Mouse (Mus musculus) T-cell, adult 2 months (primary cell): ENCODE results near the gene Dtx4.
"Not testable (repeated sequence)": the region's sequence is repeated elsewhere in the genome, so short reads cannot be mapped to it uniquely, and the experiment has no call there.

ENCODE experiments used
- DNase-seq: peaks from one replicate; pipeline ENCODE4 v3.0.0; 2022; ENCODE audit warnings: low spot score

Dtx4 gene

DNA sequence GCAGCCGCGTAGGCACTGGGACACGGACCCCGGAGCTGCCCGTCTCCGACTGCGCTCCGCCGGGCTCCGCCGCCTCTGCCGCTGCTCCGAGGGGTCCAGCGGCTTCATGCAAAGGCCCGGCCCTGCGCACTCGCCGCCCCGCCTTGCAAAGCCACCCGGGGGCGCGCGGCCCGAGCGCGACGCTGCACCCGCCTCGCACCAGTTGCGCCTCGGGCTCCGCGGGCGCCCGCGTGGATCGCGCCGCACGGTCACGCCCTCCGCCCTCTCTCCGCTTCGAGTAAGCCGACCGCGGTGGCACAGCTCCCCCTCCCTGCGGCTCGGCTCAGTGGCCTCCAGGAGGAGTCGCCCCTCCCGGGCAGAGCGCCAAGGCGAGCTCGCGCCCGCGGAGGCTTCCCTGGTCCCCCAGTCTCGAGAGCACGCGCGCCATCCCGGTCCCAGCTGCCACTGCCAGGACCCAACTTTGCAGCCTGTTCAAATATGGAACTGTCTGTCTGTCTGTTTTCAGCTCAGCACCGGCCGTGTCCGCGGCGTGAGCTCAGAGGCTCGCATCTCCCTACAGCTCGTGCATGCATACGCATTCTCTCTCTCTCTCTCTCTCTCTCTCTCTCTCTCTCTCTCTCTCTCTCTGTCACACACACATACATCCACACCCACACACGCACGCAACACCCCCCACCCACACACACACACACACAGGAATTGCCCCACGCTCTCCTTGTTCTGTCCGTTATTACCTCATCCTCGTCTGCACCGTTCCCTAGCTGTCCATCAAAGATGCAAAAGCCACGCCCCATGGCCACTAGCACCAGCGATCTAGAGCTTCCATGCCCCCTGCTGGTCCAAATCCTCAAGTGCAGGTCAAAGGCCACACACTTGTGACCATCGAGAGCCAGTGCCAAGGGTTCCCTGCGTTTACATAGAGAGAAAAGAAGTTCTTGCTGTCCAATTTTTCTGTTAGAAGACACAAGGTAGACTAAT is at the start of gene Dtx4:
TSS of gene Dtx4 (minus strand) at position 85 of the 978 bp plus-strand sequence.
- peak; percentile 90 for DNase-seq

DNA sequence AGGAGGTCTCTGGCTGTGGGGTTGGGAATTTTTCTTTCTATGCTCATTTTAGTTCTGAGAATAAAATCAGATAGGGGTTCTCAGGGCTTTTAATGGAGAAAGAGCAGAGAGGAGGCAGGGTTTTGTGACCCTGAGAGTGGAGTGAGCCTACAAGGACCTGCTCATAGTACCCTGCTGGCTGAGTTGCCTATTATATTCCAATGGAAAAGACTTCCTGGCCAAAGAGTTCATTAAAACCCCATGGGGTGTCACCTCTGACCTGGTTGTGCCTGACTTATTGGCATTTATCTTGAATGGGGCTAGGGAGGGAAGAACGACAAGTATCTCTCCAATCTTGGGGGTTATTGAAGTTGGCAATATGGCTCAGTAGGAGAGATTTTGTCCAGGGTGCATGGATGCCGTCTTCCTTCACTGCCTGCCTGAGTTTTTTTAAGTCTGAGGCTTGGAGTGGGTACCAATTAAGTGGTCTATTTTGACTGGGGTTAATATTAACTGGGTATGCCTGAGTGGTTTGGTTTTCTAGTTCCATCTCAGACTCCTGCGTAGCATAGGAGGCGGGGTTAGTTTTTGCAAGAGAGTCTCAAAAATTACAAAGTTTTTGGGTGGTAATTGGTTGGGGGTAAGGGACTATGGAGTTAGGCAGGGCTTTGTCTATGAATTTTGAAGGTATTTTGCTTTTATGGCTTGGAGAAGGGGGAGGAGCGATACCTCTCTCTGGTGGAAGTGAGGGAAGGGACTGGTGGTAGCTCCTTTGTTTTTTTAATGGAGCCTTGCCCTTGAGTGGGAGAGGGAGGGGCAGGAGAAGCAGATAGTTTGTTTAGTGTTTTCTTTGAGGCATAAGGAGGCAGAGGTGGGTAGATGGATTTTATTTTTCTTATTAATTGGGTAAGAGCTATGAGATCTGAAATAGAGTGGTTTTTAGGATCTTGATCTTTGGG is 49.0 kb upstream of the Dtx4 start:
- DNase-seq: no peak

DNA sequence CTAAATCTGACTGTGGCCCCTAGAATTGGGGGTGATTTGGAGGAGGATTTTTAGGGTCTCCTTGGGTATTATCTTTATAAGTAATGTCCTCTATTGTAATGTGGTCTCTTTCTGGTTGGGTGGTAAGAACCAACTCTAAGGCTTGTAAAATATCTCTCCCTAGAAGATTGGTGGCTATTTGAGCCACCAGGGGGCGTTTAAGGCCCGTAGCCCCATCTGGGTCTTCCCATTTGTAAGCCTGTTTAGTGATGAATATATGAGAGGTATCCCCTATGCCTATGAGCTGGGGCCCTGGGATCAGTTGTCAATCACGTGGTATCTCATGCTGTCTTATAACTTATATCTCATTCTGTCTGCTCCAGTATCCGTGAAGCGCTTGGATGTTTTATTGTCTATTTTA is 47.9 kb upstream of the Dtx4 start:
- DNase-seq: peak; percentile 21

DNA sequence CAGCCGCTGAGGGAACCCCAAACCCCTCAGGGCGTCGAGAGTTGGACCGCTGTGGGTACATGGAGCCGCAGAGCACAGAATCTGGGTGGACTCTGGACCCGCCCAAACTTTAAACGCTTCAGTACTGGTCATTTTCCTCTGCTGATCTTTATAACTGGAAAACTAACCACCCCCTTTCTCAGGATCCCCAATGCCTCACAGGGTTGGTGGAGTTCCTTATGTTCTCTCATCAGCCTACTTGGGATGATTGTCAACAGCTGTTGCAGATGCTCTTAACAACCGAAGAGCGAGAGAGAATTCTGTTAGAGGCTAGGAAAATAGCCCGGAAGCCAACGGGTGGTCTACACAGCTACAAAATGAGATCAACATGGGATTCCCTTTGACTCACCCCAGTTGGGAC is 44.2 kb upstream of the Dtx4 start, which contains the start of gene Fam111a:
TSS of gene Fam111a (plus strand) at position 301 of the 400 bp plus-strand sequence.
- DNase-seq: not testable (repeated sequence)

DNA sequence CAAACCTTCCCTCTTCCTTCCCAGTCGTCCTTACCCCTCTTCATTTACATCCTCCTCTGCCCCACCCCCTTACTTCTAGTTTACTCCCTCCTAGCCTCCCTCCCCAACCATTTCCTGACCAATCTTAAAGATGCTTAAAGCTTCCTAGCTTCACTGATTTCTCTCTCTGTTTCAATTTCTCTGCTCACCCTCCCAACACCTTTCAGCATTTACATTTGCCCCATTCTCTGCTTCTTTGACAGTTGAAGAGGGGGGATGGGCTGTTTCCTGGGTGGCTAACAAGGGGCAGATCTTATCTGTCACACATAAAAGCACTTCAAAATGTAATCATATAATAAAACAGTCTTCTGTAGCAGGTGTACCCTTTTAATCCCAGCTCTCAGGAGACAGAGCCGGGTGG is 40.4 kb upstream of the Dtx4 start:
- DNase-seq: peak; percentile 79

DNA sequence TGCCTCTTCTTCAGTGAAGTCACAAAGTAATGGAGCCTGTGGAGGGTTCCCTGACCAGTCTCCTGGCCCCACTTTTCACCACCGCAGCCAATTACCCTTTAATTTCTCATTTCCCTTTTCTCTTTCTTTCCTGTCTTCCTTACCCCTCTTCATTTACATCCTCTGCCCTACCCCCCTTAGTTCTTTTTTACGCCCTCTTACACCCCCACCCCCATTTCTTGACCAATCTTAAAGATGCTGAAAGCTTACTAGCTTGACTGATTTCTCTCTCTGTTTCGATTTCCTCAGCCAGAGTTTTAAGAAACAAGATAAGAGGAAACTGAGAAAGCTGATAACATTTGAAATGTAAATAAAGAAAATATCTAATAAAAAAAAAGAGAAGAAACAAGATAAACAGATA is 39.5 kb upstream of the Dtx4 start:
- no peak for DNase-seq

DNA sequence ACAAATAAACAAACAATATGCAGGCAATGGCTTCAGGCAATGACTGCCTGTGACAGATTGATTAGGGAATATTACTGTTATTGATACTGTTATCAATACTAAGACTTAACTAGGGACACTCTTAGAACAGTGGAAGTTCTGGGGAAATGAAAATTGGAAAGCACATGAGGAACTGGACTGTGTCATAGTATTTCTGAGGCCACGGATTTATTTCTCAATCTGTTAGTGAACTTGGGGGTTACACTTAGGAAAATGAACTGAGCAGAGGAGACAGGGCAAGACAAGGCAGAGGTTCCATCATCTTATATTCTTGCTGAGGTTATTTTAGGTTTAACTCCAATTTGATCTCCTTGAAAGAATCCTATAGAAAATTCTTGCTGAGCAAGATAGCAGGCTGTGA is 38.7 kb upstream of the Dtx4 start:
- DNase-seq: no peak

DNA sequence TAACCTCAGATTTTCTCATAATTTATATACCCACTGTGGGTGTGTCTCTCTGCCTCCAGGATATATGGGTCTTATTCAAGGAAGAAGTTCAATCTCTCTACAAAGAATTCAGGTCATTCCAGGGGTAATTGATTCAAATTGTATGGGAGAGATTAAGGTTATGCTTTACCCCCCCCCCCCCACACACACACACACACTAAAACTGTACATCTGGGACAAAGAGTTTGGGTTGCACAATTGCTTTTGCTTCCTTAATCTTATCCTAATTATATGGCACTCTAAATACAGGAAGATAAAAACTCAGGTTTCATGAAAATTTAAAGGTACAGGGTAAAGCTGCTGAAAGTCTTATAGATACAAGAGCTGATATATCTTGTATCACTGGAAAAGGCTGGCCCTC is 35.9 kb upstream of the Dtx4 start:
- no peak for DNase-seq

DNA sequence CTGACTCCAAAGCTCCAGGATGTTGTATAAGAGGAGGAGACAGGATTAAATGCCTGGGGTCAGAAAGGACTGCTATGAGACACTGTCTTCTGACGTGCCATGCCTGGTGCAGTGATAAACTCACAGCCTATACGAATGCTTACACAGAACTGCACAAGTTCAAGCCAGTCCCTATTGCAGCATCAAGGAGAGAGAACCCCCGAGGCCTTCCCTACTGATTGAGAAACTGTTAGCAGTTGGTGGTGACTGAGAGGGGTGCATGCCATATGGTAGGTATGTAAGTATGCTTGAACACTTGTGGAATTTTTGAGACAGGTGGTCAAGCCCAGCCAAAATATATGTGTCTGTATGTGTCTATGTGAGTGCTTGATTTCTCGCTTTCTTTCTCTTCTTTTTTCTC is 22.1 kb upstream of the Dtx4 start:
- no peak for DNase-seq

DNA sequence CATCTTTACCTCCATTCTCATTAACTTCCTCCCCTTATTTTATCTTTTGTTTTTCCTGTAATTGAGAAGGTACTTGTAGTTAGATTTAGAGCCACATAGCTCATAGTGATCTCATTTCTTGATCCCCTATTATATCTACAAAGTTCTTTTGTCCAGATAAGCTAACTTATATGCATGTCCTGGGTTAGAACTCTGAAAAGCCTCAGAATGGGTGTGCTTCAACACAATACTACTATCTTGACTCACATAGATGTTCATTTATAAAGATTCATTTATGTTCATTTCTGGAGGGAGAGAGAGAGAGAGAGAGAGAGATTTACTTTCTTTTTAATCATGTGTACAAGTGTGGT is 17.3 kb upstream of the Dtx4 start:
- DNase-seq: no peak

DNA sequence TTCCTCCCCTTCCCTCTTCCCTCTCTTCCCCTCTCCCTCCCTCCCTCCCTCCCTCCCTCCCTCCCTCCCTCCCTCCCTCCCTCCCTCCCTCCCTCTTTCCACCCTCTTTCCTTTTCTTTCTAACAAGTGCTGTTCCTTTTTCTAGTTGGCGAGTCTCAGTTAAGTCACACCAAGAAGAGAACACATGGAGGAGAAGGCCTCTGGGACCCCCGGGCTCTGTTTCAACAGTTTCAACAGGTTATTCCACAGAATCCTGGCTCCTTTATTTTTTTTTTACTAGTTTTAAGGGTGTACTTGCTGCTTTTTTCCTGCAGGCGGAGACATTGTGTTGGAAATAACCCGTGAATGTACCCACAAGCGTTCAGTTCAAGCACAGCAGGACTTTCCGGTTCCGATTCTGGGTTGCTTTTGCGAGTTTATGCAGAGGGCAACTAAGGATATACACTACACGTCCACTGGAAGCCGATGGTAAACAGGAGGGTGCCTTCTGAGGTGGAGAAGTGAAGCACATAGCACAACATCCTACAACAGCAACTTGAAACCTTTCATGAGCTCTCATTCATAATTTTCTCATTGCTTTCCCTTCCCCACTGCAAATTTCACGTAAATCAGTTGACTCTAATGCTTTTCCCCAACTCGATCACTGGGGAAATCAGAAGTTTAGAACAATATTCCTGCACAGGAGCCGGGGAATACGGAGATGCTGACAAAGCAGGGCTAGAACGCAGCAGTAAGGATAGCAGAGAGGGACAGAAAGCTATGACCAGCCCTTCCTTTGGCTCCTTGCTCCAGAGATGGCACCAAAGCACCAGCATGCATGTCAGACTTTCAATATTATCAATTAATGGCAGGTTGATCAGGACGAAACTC is 16.7 kb upstream of the Dtx4 start:
- DNase-seq: peak; percentile 62

DNA sequence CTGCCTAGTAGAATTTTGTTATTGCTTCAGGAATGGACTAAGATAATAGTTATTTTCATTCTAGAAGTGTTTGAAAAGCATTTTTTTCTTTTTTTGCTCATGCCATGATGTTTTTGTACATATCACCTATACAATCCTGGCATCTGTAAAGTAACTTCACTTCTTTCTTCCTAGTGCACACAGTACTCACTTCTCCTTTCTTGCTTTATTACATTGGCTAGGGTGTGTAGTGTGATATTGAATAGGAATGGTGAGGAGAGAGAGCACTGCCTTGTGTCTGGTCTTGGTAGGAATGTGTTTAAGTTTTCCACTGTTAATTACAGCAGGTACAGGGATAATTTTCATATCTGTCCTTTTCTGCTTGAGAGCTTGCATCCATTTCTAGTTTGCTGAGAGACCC is 13.4 kb upstream of the Dtx4 start:
- no peak for DNase-seq

DNA sequence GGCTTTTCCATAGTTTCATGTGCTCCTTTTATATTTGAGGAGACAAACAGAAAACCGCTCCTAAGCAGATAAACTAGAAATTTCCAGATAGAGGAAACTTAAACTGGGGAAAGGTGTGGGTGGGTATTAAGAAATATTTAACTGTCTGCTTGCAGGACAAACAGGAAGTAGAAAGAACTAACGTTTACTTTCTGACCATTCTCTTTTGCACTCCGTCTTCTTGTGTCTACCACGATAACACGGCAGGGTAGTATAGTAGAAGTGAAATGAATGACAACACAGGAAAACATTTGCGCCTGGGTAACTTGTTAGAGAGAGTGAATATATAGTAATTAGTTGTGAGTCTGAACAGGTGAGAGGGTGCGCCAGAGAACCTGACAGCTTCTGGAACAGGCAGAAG is 1.5 kb upstream of the Dtx4 start:
- DNase-seq: no peak

DNA sequence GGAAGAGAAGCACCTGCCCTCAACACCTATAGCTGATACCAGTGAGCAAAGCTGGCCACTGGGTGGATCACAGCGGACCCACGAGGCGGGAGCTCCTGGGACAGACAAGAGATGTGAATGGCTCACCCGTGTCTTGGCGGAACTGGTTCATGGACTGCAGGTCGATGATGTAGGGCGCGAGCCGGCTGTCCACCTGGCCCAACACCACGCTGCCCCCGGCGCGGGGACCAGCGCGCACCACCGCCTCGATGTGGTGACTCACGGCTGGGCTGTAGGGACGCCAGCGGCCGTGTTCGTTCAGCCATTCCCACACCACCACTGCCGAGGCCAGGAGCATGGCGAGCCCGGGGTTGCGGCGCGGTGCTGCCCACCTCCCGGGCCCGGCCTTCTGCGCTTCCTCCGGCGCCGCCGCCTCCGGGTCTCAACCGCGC is 358 bp downstream of the Dtx4 start:
- DNase-seq: peak; percentile 6

DNA sequence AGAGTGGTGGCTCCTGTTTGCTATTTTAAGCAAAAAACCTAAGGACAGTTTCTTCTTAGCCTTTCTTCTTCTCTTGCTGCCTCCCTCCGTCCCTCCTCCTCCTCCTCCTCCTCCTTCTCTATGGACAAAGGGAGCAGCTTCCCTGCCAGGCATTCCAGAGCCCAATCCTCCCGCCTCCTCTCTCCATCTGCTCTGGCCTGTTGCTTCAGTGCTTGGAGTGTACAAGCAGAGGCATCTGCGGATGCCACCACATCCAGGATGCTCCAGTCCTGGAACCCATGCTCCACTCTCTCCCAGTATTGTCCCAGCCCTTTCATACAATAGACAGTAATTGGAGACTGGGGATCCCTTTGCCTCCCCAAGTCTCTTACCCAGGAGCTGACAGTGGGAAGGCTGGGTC is 1.1 kb downstream of the Dtx4 start:
- DNase-seq: no peak

DNA sequence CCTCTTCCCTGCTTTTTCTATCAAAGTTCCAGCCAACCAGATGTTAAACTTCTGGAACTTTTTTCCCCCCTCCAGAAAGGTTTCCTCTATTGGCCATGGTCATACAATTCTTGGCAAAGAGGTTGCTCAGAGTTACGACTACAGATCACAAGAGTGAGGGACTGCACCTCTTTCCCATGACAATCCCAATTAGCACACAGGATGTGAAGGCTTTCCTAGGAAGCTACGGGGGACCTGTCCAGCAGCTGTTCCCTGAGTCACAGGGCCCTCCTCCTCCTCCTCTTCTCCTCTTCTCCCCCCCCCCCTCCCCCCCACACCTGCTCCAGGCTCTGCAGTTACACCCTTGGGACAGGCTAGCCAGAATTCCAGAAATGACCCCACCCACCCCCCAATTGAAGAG is 1.8 kb downstream of the Dtx4 start:
- DNase-seq: no peak

DNA sequence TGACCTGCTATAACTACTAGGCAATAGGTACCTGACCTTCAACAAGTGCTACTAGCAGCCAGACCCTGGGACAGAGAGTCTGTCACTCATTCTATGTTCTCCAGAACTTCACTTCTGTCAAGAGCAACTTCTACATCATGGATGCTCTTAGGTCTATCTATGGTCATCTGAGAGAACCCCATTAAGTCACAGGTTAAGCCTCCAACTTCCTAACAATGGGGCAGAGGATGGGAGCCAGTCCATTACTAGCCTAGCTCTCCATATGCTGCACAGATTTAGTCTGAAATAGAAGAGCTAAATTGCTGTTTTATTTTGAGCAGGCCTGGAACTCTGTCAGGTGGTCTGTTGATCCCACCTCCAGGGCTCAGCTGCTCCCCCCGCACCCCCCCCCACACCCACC is 2.3 kb downstream of the Dtx4 start:
- DNase-seq: no peak

DNA sequence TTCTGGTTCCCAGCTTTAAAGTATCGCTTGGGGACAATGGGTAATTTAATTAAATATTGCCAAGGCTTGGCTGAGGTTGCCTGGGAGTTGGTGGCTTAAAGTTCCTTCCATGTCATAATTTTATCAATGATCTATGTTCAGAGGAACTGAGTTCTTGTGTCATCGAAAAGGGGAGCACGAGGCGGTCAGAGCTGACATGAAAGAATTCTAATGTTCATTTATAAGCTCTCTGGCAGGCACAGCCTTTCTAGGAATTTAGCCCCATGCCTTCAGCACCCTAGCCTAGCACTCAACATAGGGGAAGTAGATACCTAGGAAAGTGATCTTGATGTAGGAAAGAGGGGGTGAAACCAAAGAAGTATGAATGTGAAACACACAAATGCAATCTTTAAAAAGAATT is 2.9 kb downstream of the Dtx4 start:
- no peak for DNase-seq

DNA sequence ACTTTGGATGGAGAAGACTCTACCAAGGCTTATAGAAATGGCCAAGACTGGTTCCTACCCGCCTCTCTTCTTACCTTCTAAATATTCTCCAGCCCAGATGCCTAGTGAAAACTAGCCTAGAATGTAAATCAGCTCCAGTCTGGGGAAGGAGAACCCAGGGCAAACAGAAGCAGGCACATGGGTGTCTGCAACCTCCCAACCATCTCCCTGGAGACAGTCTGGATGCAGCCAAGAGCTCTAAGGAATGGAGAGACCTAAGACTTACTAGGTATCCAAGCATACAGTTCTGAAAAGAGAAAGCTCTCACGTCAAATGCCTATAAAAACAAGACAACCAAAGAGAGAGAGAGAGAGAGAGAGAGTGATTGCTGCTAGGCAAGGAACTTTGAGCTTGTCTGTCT is 3.3 kb downstream of the Dtx4 start:
- DNase-seq: no peak

DNA sequence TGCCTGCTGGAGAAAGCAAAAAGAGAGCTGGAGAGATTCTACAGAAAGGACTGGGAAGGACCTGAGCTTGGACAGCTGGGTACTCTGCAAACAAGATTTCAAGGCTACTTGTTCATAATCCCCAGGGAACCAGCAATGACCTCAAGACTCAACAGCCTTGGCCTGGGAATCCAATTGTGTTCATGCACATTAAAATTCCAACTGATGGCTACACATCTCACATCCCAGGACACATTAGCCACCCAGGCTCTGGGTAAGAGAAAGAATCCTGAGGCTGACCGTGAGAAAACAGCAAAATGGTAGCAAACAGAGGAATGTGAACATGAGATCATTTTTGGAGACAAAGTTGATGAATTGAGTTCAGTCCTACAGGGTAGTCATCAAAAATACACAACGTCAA is 5.0 kb downstream of the Dtx4 start:
- DNase-seq: no peak

DNA sequence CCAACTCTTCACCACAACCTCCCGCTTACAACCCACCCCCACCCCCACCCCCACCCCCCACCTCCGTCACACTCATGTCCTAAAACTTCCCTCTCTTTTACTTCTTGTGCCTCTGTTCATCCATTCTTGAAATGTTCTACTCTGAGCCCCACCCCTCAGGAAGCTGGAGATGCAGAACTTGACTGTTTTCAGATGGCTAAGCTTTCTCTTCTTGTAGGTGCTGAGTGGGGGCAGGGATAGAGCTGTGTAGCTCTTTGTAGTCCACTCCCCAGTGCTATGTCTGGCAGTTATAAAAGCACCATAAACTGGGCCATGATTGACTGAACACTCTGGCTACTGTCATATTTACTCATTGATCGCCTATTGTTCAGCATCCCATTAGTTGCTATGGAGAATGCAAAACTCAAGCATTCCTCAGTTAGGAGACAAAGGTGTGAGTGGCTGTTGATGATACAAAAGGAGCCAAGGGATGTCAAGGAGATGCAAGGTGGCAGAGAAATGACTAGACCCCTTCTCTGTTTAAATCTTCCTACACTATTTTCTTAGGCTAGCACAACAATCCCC is 6.2 kb downstream of the Dtx4 start:
- DNase-seq: no peak

DNA sequence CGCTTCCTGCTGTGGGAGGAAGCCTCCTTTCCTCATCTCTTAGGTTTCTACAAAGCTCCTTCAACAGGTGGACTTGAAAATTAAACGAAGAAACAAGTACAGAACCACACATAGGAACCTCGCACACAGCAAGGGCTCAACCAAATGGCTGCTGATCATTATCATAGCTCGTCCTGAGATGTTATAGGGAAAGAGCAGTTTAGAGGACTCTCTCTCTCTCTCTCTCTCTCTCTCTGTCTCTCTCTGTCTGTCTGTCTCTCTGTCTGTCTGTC is 7.1 kb downstream of the Dtx4 start:
- no peak for DNase-seq
